Mouse (Mus musculus): ENCODE measurements around the gene Ubac2. TPM values are rescaled to one million over a fixed set of nuclear protein-coding genes. Genes with fewer than 3 reads are reported as not detected.

Gene Ubac2
- total RNA-seq, 2 experiments from 2014 or later: 31.5 to 35.8 TPM

DNA sequence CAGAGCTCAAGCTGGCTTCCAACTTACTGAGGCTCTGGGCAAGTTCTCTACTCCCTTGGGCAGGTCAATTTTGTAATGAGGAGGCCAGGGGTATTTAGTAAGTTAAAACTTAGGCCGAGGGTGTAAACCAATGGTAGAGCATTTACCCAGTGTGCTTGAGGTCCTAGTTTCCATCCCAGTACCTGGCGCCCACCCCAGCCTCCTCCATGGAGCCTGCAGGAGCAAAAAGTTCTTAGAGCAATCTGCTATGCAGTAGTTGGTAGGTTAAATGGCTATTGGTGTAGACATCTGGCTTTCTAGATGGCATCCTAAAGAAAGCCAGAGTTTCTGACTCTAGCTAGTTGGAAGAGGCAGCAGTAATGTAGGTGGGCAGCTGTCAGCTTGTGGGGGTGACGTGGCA is 71.0 kb downstream of the Ubac2 start:
- no peak overlapping the region for H3K27ac ChIP-seq
- no peak for TF ChIP-seq CTCF (IDR thresholded peaks at IDR 0.05)
- intact Hi-C loops (cut with DNase I): no loop called here
- no peak for DNase-seq
- no peak overlapping the region for H3K4me3 ChIP-seq

GRCm38 (mm10) chr14:121949897-121950296 is 71.5 kb downstream of the Ubac2 start:
- DNase-seq: no peak
- intact Hi-C loops (cut with DNase I): no loop called here
- Histone ChIP-seq H3K27ac (no peak overlapping the region), H3K4me3 (no peak overlapping the region)
- no peak for TF ChIP-seq CTCF (IDR thresholded peaks at IDR 0.05)

- Histone ChIP-seq H3K27ac (no peak overlapping the region), H3K4me3 (no peak overlapping the region)
- TF ChIP-seq CTCF (IDR thresholded peaks at IDR 0.05): no peak
- intact Hi-C loops (cut with DNase I): no loop called here
- no peak for DNase-seq
Measured at GRCm38 (mm10) chr14:121951399-121952045, 73.1 kb downstream of the Ubac2 start.

DNA sequence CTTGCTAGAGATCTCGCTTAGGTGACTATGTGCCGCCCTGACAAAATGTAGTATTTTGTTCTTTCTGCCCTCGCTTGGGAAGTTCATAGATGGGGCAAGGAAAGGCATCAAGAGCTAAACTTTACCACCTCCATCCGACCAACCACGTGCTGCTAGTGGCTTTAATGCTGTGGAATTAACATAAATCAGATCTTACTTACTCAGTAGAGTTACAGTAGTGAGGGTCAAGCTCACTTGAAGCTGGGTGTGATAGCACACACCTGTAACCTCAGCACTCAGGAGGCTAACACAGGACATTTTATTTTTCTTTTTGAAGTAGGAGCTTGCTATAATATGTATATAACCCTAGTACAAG is 73.6 kb downstream of the Ubac2 start:
- H3K27ac ChIP-seq: no peak overlapping the region
- intact Hi-C loops (cut with DNase I): no loop called here
- DNase-seq: no peak
- no peak overlapping the region for H3K4me3 ChIP-seq
- TF ChIP-seq CTCF (IDR thresholded peaks at IDR 0.05): no peak

DNA sequence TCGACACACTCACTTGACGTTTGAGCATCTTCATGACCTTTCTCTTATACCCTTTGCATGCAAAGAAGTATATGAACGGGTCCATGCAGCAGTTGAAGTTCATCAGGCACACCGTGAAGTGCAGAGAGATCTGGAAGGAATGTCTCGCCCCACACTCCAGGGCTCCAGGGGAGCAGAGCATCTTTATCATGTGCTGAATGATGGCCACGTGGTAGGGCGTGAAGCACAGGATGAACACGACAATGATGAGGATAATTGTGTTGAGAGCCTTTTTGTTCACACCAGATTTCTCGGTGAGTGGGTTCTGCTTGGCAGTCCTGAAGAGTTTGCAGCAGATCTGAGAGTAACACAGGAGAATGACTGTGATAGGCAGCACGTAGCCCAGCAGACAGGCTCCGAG is 75.7 kb downstream of the Ubac2 start:
- Histone ChIP-seq H3K27ac (no peak overlapping the region), H3K4me3 (no peak overlapping the region)
- intact Hi-C loops (cut with DNase I): no loop called here
- DNase-seq: no peak
- no peak for TF ChIP-seq CTCF (IDR thresholded peaks at IDR 0.05)

- no peak for DNase-seq
- intact Hi-C loops (cut with DNase I): no loop called here
Measured at GRCm38 (mm10) chr14:121954608-121955007, 76.2 kb downstream of the Ubac2 start.

GRCm38 (mm10) chr14:121955176-121955795 is 76.9 kb downstream of the Ubac2 start:
- intact Hi-C loops (cut with DNase I): no loop called here
- no peak overlapping the region for H3K4me3 ChIP-seq
- TF ChIP-seq CTCF (IDR thresholded peaks at IDR 0.05): no peak
- DNase-seq: no peak
- H3K27ac ChIP-seq: no peak overlapping the region

More at GRCm38 (mm10) chr14:121954608-121955007, 76.2 kb downstream of the Ubac2 start:
- Histone ChIP-seq H3K27ac (no peak overlapping the region), H3K4me3 (no peak overlapping the region)
- TF ChIP-seq CTCF (IDR thresholded peaks at IDR 0.05): no peak

DNA sequence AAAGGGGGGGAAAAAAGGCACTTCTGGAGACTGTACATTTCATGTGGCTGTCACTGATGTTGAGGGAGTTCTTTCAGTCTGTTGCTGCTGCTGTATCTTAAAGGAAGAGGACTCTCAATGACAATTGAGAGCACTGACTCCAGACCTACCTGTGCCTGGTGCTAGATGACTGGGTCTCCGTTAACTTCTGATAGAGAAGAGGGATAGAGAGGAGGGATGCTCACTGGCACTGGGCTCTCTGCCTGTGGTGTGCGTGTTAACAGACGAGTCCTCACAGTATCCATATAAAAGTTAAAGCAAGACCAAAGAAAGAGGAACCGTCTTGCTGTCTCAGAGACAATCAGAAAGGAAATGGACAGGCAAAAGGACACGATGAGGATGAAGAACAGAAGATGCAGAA is 77.9 kb downstream of the Ubac2 start:
- intact Hi-C loops (cut with DNase I): no loop called here
- TF ChIP-seq CTCF (IDR thresholded peaks at IDR 0.05): no peak
- Histone ChIP-seq H3K27ac (no peak overlapping the region), H3K4me3 (no peak overlapping the region)
- DNase-seq: no peak

DNA sequence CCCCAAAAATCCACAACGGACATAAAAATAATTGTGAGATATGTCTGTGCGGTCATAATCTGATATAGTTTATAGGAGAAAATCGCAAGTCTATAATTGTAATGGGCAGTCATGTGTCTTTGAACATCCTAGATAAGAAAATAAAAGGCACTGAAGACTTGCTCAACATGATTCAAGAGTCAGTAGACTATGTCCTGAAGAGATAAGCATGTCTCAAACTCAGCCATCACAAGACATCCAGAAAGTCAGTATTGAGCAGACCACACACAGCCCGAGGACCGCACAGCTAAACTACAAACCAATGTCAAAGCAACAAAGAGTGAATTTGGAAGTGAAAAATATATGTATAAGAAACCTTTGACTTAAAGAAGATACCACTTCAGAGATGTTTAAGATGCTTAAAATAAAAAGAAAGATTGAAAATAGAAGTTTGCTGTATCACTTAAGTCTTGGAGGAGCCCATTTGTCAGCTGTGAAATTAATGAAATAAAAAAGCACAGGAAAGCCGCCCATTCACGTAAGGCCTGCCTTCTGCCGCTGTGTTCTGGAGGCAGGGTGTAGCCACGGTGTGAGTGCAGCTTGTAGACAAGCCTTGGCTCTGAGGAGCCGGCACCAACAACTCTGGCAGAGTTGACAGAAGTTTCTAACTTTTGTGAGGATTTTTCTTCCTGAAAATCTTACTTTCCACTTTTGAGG is 78.9 kb downstream of the Ubac2 start:
- H3K27ac ChIP-seq: no peak overlapping the region
- no peak for TF ChIP-seq CTCF (IDR thresholded peaks at IDR 0.05)
- no peak overlapping the region for H3K4me3 ChIP-seq
- no peak for DNase-seq
- intact Hi-C loops (cut with DNase I): no loop called here

- no peak for DNase-seq
- intact Hi-C loops (cut with DNase I): no loop called here
Measured at GRCm38 (mm10) chr14:121958041-121958750, 79.8 kb downstream of the Ubac2 start.

DNA sequence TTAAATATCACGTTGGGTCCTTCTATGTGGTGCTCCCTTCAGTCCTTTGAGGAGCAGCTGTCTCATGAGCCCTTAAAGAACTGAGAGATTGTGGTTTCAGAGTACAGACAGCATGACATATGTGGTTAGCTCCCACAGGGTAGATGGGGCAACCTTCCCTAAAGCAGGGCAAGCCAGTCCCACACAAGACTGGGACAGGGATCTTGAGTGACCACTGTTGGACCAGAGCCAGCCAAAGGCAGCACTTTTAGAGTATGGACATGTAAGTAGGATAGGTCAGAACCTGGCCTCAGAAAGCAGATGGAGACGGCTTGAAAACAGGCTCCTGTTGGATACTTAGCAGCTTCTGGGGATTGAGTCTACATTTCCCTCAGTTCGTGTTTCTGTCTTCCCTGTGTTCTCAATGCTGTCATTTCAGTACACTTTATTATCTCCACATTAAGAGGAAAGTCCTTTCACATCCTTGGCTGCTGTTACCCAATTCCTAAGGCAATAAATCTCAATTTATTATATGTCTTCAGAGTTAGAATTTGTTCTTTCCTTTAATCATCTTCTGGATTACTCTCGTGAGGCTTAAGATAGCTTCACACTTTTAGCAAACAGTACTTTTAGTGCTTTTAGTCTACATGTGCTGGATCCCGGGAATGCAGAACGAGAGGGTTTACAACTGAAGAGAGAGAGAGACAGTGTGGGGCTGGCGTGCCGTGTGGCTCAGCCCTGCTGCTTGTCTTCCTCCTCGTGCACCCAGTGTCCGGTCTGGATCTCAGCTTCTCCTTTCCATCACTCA is 80.5 kb downstream of the Ubac2 start:
- intact Hi-C loops (cut with DNase I): no loop called here
- Histone ChIP-seq H3K4me3 (no peak overlapping the region), H3K27ac (no peak overlapping the region)
- no peak for DNase-seq
- TF ChIP-seq CTCF (IDR thresholded peaks at IDR 0.05): no peak

More at GRCm38 (mm10) chr14:121958041-121958750, 79.8 kb downstream of the Ubac2 start:
- Histone ChIP-seq H3K4me3 (no peak overlapping the region), H3K27ac (no peak overlapping the region)
- TF ChIP-seq CTCF (IDR thresholded peaks at IDR 0.05): no peak

- intact Hi-C loops (cut with DNase I): no loop called here
- Histone ChIP-seq H3K4me3 (no peak overlapping the region), H3K27ac (no peak overlapping the region)
- TF ChIP-seq CTCF (IDR thresholded peaks at IDR 0.05): no peak
- DNase-seq: no peak
Measured at GRCm38 (mm10) chr14:121959538-121959980, 81.1 kb downstream of the Ubac2 start.
